Mouse (Mus musculus) ES-Bruce4 (cell line): Measurements from ENCODE around the gene Olfr543. TPM values are rescaled to one million over a fixed set of nuclear protein-coding genes. Genes with fewer than 3 reads are reported as not detected.

Experiments used
- H3K27ac ChIP-seq: 2 replicates; pipeline ENCODE4 v1.5.1; 2012; ENCODE audit warnings: low read length, inconsistent platforms; ENCODE audit not compliant: insufficient read depth
- H3K27me3 ChIP-seq: 2 replicates; pipeline ENCODE4 v1.6.1; 2012; ENCODE audit warnings: mild to moderate bottlenecking, low read length, inconsistent platforms; ENCODE audit not compliant: control insufficient read depth, poor library complexity, insufficient read depth, severe bottlenecking
- H3K36me3 ChIP-seq: 2 replicates; pipeline ENCODE4 v1.6.1; 2012; ENCODE audit warnings: inconsistent platforms, mild to moderate bottlenecking, low read length, moderate library complexity; ENCODE audit not compliant: control insufficient read depth, poor library complexity, insufficient read depth, severe bottlenecking
- H3K4me1 ChIP-seq: one replicate; pipeline ENCODE4 v1.8.1; 2011; ENCODE audit warnings: low read length; ENCODE audit not compliant: control insufficient read depth, insufficient read depth
- H3K4me3 ChIP-seq: 2 replicates; pipeline ENCODE4 v1.5.1; 2011; ENCODE audit warnings: low read depth, mild to moderate bottlenecking, low read length
- H3K9ac ChIP-seq: 2 replicates; pipeline ENCODE4 v1.6.1; 2012; ENCODE audit warnings: low read depth, mild to moderate bottlenecking, inconsistent platforms; ENCODE audit not compliant: poor library complexity, severe bottlenecking
- H3K9me3 ChIP-seq: replicated peaks from 2 replicates; pipeline ENCODE4 v1.6.1; 2012; ENCODE audit warnings: mild to moderate bottlenecking, low read length, inconsistent platforms; ENCODE audit not compliant: control insufficient read depth, poor library complexity, insufficient read depth, severe bottlenecking
- CTCF ChIP-seq: IDR thresholded peaks from one replicate; pipeline ENCODE4 v1.8.1; 2011; ENCODE audit warnings: low read depth, low read length
- EP300 ChIP-seq: IDR thresholded peaks from 2 replicates; pipeline ENCODE4 v1.6.1; 2011; ENCODE audit warnings: low read depth, low read length; ENCODE audit not compliant: insufficient read depth
- POLR2A ChIP-seq: IDR thresholded peaks from one replicate; pipeline ENCODE4 v1.8.1; 2011; ENCODE audit warnings: low read length; ENCODE audit not compliant: insufficient read depth
- polyA plus RNA-seq: library from polyadenylated mRNA; stranded (reverse); fragments of >200 nt; gene quantifications from 2 replicates; pipeline ENCODE4 v1.2.4, GENCODE M21; 2011; ENCODE audit warnings: low read depth; ENCODE audit not compliant: missing spikeins, insufficient read depth, insufficient read length

Gene Olfr543
- polyA plus RNA-seq, 1 experiment: not detected

DNA sequence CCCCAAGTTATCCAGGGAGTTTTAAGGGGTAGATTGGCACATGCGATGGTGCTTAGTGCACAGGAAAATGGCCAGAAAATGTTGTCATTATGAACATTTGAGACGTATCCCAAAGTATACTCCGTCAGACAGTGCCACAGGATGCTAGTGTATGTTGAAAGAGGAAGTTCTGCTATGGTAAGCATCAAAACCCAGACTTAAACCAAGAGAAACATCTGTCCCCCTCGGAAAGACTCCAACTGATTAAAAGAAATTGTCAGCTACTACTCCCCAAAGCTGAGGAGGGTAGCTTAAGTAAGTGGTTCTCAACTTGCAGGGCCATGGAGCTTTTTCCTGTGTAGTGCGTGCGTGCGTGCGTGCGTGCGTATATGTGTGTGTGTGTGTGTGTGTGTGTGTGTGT is 30.4 kb upstream of the Olfr543 start:
- H3K27me3 ChIP-seq: no peaks in the 10 kb centered on the region; the same call in 1 of the 2 replicates
- H3K9me3 ChIP-seq: no peaks in the 10 kb centered on the region
- H3K4me1 ChIP-seq: no peaks in the 10 kb centered on the region
- TF ChIP-seq EP300 (no peak), CTCF (no peak), POLR2A (no peak)
- no peak overlapping the region for H3K27ac ChIP-seq
- H3K4me3 ChIP-seq: no peak overlapping the region
- H3K9ac ChIP-seq: no peak overlapping the region
- H3K36me3 ChIP-seq: no peaks in the 10 kb centered on the region

DNA sequence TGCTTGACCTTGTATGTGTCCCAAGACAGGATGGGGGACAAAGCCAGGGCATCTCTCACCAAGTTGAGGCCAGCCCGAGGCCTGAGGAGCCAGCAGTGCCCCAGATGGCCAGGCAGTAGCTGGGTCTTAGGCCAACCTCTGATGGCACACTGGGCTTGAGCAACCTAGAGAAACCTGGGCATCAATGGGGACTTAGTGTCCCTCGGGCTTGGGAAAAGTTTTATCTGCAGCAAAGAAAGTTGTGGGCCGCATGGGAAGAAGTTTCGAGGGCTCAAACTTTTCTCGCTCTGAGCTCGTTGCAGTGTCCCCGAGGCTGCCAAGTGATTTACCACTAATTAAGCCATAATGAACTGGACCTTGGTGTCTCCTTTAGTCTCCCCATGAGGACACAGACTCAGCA is 28.2 kb upstream of the Olfr543 start:
- H3K4me3 ChIP-seq: no peak overlapping the region
- H3K9me3 ChIP-seq: no peaks in the 10 kb centered on the region
- H3K9ac ChIP-seq: no peak overlapping the region
- H3K36me3 ChIP-seq: no peaks in the 10 kb centered on the region
- H3K4me1 ChIP-seq: no peaks in the 10 kb centered on the region
- no peaks in the 10 kb centered on the region; the same call in 1 of the 2 replicates for H3K27me3 ChIP-seq
- no peak overlapping the region for H3K27ac ChIP-seq
- TF ChIP-seq POLR2A (no peak), CTCF (no peak)

DNA sequence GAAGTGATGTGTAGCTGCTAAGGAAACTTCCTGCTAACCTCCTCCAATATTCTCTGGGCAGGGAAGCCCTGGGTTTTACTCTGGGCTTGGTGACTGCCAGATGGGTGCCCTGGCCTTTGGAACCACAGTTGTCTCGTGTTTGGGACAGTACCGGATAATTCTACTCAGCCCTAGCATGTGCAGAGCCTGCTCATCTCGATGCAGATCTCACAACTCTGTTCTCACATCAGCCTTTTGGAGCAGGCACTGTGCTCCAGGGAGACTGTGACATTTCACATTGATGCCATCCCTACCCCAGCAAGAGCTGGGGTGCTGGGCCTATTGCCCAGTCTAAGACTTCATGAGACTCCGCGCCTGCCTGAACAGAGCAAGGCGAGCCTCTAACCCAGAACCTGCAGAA is 27.2 kb upstream of the Olfr543 start:
- Histone ChIP-seq H3K4me3 (no peak overlapping the region), H3K27ac (no peak overlapping the region), H3K4me1 (no peaks in the 10 kb centered on the region), H3K27me3 (no peaks in the 10 kb centered on the region; the same call in 1 of the 2 replicates), H3K9ac (no peak overlapping the region), H3K36me3 (no peaks in the 10 kb centered on the region), H3K9me3 (no peaks in the 10 kb centered on the region)
- TF ChIP-seq CTCF (no peak), POLR2A (no peak), EP300 (no peak)

- Histone ChIP-seq H3K27ac (no peak overlapping the region), H3K9me3 (no peaks in the 10 kb centered on the region), H3K4me3 (no peak overlapping the region), H3K36me3 (no peaks in the 10 kb centered on the region), H3K9ac (no peak overlapping the region), H3K4me1 (no peaks in the 10 kb centered on the region), H3K27me3 (no peaks in the 10 kb centered on the region; the same call in 1 of the 2 replicates)
- TF ChIP-seq POLR2A: no peak
- TF ChIP-seq CTCF: no peak
- no peak for TF ChIP-seq EP300
These were observed 26.6 kb upstream of the Olfr543 start for GRCm38 (mm10) chr7:102508066-102508465.

- H3K4me3 ChIP-seq: no peak overlapping the region
- H3K36me3 ChIP-seq: no peaks in the 10 kb centered on the region
- H3K9me3 ChIP-seq: no peaks in the 10 kb centered on the region
- TF ChIP-seq CTCF (peak; percentile 88), EP300 (no peak)
- no peak overlapping the region for H3K27ac ChIP-seq
- H3K27me3 ChIP-seq: no peaks in the 10 kb centered on the region
- no peaks in the 10 kb centered on the region for H3K4me1 ChIP-seq
- no peak overlapping the region for H3K9ac ChIP-seq
These were observed 25.4 kb upstream of the Olfr543 start for GRCm38 (mm10) chr7:102506848-102507247.

- H3K9ac ChIP-seq: no peak overlapping the region
- no peak overlapping the region for H3K4me3 ChIP-seq
- H3K27me3 ChIP-seq: no peaks in the 10 kb centered on the region
- no peaks in the 10 kb centered on the region for H3K36me3 ChIP-seq
- H3K4me1 ChIP-seq: no peaks in the 10 kb centered on the region
- H3K27ac ChIP-seq: no peak overlapping the region
- TF ChIP-seq CTCF: no peak
- no peak for TF ChIP-seq POLR2A
- no peaks in the 10 kb centered on the region for H3K9me3 ChIP-seq
These were observed 20.5 kb upstream of the Olfr543 start for GRCm38 (mm10) chr7:102501986-102502385.
